Mouse (Mus musculus): ENCODE data around the gene Ablim1. TPM values are rescaled to one million over a fixed set of nuclear protein-coding genes. Genes with fewer than 3 reads are reported as not detected.
A peak's percentile ranks its signal among the peaks of the same experiment; 100 is the strongest.

The Ablim1 gene
- polyA plus RNA-seq, 1 experiment from 2014 or later, result 48.0 TPM

- H3K9ac ChIP-seq, result no peak overlapping the region
- H3K36me3 ChIP-seq, result no peaks in the 10 kb centered on the region
- no peak overlapping the region for H3K4me2 ChIP-seq
- peak overlapping the region; percentile 1; the same call in 1 of the 2 replicates for H3K27ac ChIP-seq (replicated peaks)
- H3K4me1 ChIP-seq (replicated peaks), result peaks cover 5% of the 10 kb centered on the region; the same call in 1 of the 2 replicates
- no peak overlapping the region for H3K4me3 ChIP-seq
- no peak for ATAC-seq (ENCODE audit: low read depth)
- 51% methylated on average over 15 of the region's 15 CpGs for WGBS
- H3K27me3 ChIP-seq, result no peaks in the 10 kb centered on the region
- H3K9me3 ChIP-seq, result no peaks in the 10 kb centered on the region
These were observed 297.5 kb downstream of the Ablim1 start for GRCm38 (mm10) chr19:57016995-57017784.

- no peaks in the 10 kb centered on the region for H3K9me3 ChIP-seq
- H3K9ac ChIP-seq, result no peak overlapping the region
- peaks cover 4% of the 10 kb centered on the region for H3K27me3 ChIP-seq
- ATAC-seq (ENCODE audit: low read depth), result no peak
- H3K4me2 ChIP-seq, result no peak overlapping the region
- 84% methylated on average over 3 of the region's 3 CpGs for WGBS
- H3K4me3 ChIP-seq, result no peak overlapping the region
- H3K27ac ChIP-seq (replicated peaks), result no peak overlapping the region
- no peaks in the 10 kb centered on the region for H3K36me3 ChIP-seq
- peaks cover 6% of the 10 kb centered on the region; the same call in 1 of the 2 replicates for H3K4me1 ChIP-seq (replicated peaks)
These were observed 299.9 kb downstream of the Ablim1 start for GRCm38 (mm10) chr19:57014808-57015207.

GRCm38 (mm10) chr19:57013271-57013677 lies 301.4 kb downstream of the Ablim1 start:
- 48% methylated on average over 6 of the region's 6 CpGs for WGBS

GRCm38 (mm10) chr19:57012068-57012467 lies 302.7 kb downstream of the Ablim1 start:
- Histone ChIP-seq H3K36me3 (no peaks in the 10 kb centered on the region), H3K4me2 (no peak overlapping the region), H3K9me3 (no peaks in the 10 kb centered on the region), H3K9ac (no peak overlapping the region), H3K4me1 (replicated peaks) (peaks cover 28% of the 10 kb centered on the region), H3K27ac (replicated peaks) (no peak overlapping the region), H3K27me3 (peaks cover 28% of the 10 kb centered on the region), H3K4me3 (no peak overlapping the region)
- WGBS, result 63% methylated on average over 3 of the region's 3 CpGs
- no peak for ATAC-seq (ENCODE audit: low read depth)

More at GRCm38 (mm10) chr19:57013271-57013677, 301.4 kb downstream of the Ablim1 start:
- Histone ChIP-seq H3K9ac (no peak overlapping the region), H3K27ac (replicated peaks) (no peak overlapping the region), H3K4me3 (no peak overlapping the region), H3K4me1 (replicated peaks) (peaks cover 17% of the 10 kb centered on the region), H3K9me3 (no peaks in the 10 kb centered on the region), H3K27me3 (peaks cover 16% of the 10 kb centered on the region), H3K36me3 (no peaks in the 10 kb centered on the region), H3K4me2 (no peak overlapping the region)
- ATAC-seq (ENCODE audit: low read depth), result no peak

- WGBS, result 39% methylated on average over 4 of the region's 4 CpGs
- Histone ChIP-seq H3K9me3 (no peaks in the 10 kb centered on the region), H3K36me3 (no peaks in the 10 kb centered on the region), H3K9ac (no peak overlapping the region), H3K27ac (replicated peaks) (no peak overlapping the region), H3K4me3 (no peak overlapping the region), H3K27me3 (peaks cover 36% of the 10 kb centered on the region), H3K4me2 (no peak overlapping the region), H3K4me1 (replicated peaks) (peaks cover 28% of the 10 kb centered on the region)
- ATAC-seq (ENCODE audit: low read depth), result no peak
These were observed 304.7 kb downstream of the Ablim1 start for GRCm38 (mm10) chr19:57010064-57010463.

GRCm38 (mm10) chr19:57009653-57010052 lies 305.1 kb downstream of the Ablim1 start:
- Histone ChIP-seq H3K27ac (replicated peaks) (no peak overlapping the region), H3K27me3 (peaks cover 36% of the 10 kb centered on the region), H3K4me2 (no peak overlapping the region), H3K4me3 (no peak overlapping the region), H3K9ac (no peak overlapping the region), H3K36me3 (no peaks in the 10 kb centered on the region), H3K4me1 (replicated peaks) (peaks cover 28% of the 10 kb centered on the region), H3K9me3 (no peaks in the 10 kb centered on the region)
- WGBS, result 44% methylated on average over 4 of the region's 4 CpGs
- no peak for ATAC-seq (ENCODE audit: low read depth)

- Histone ChIP-seq H3K36me3 (no peaks in the 10 kb centered on the region), H3K4me2 (peak within 1 kb of the TSS; percentile 74), H3K27ac (replicated peaks) (0 out of 2 replicates have a peak within 1 kb of the TSS, but pooled peaks have one; percentile 7), H3K4me1 (replicated peaks) (peaks cover 39% of the 10 kb centered on the region), H3K9ac (peak within 1 kb of the TSS; percentile 70), H3K4me3 (peak within 1 kb of the TSS; percentile 46), H3K9me3 (no peaks in the 10 kb centered on the region), H3K27me3 (peaks cover 36% of the 10 kb centered on the region)
- ATAC-seq (ENCODE audit: low read depth), result peak; percentile 41; the same call in 1 of the 2 replicates
- 4% methylated on average over 68 of the region's 68 CpGs for WGBS
These were observed 306.7 kb downstream of the Ablim1 start, which contains the start of gene Afap1l2 for GRCm38 (mm10) chr19:57007781-57008710. Afap1l2 (minus strand) TSS chr19:57008228.

- Histone ChIP-seq H3K36me3 (no peaks in the 10 kb centered on the region), H3K9me3 (no peaks in the 10 kb centered on the region), H3K4me1 (replicated peaks) (peaks cover 40% of the 10 kb centered on the region), H3K4me3 (peak overlapping the region; percentile 46), H3K9ac (peak overlapping the region; percentile 70), H3K27me3 (peaks cover 36% of the 10 kb centered on the region), H3K27ac (replicated peaks) (0 out of 2 replicates have a peak overlapping the region, but pooled peaks have one; percentile 7), H3K4me2 (peak overlapping the region; percentile 74)
- WGBS, result 61% methylated on average over 16 of the region's 16 CpGs
- no peak for ATAC-seq (ENCODE audit: low read depth)
These were observed 307.4 kb downstream of the Ablim1 start for GRCm38 (mm10) chr19:57007291-57007690.

GRCm38 (mm10) chr19:57006841-57007240 lies 307.9 kb downstream of the Ablim1 start:
- peak overlapping the region; percentile 70; the same call in 1 of the 2 replicates for H3K9ac ChIP-seq
- H3K4me3 ChIP-seq, result peak overlapping the region; percentile 46
- no peak for ATAC-seq (ENCODE audit: low read depth)
- no peak overlapping the region for H3K27ac ChIP-seq (replicated peaks)
- no peaks in the 10 kb centered on the region for H3K9me3 ChIP-seq
- peak overlapping the region; percentile 74 for H3K4me2 ChIP-seq
- WGBS, result 61% methylated on average over 13 of the region's 13 CpGs
- H3K27me3 ChIP-seq, result peaks cover 36% of the 10 kb centered on the region
- H3K4me1 ChIP-seq (replicated peaks), result peaks cover 45% of the 10 kb centered on the region
- no peaks in the 10 kb centered on the region for H3K36me3 ChIP-seq

GRCm38 (mm10) chr19:57005062-57005461 lies 309.7 kb downstream of the Ablim1 start:
- no peaks in the 10 kb centered on the region for H3K36me3 ChIP-seq
- H3K9me3 ChIP-seq, result no peaks in the 10 kb centered on the region
- 93% methylated on average over 4 of the region's 4 CpGs for WGBS
- H3K27me3 ChIP-seq, result peaks cover 33% of the 10 kb centered on the region
- H3K27ac ChIP-seq (replicated peaks), result no peak overlapping the region
- no peak overlapping the region for H3K4me3 ChIP-seq
- H3K4me1 ChIP-seq (replicated peaks), result peaks cover 56% of the 10 kb centered on the region
- ATAC-seq (ENCODE audit: low read depth), result no peak
- 0 out of 2 replicates have a peak overlapping the region, but pooled peaks have one; percentile 16 for H3K4me2 ChIP-seq
- H3K9ac ChIP-seq, result no peak overlapping the region

- Histone ChIP-seq H3K4me3 (no peak overlapping the region), H3K4me2 (peak overlapping the region; percentile 30), H3K4me1 (replicated peaks) (peaks cover 62% of the 10 kb centered on the region), H3K27ac (replicated peaks) (peak overlapping the region; percentile 29), H3K9ac (peak overlapping the region; percentile 22; the same call in 1 of the 2 replicates), H3K9me3 (no peaks in the 10 kb centered on the region), H3K27me3 (peaks cover 22% of the 10 kb centered on the region), H3K36me3 (no peaks in the 10 kb centered on the region)
- ATAC-seq (ENCODE audit: low read depth), result no peak
- 28% methylated on average over 7 of the region's 7 CpGs for WGBS
These were observed 311.3 kb downstream of the Ablim1 start for GRCm38 (mm10) chr19:57003460-57003810.
